Mouse (Mus musculus) CH12.LX (cell line): ENCODE data around the gene Ms4a4d. TPM values are rescaled to one million over a fixed set of nuclear protein-coding genes. Genes with fewer than 3 reads are reported as not detected.

Experiments used
- DNase-seq: peaks from one replicate; pipeline ENCODE4 v3.0.0-alpha.2; 2013; ENCODE audit errors: extremely low read depth
- H3K27ac ChIP-seq: 2 replicates; pipeline ENCODE4 v1.5.1; 2012; ENCODE audit warnings: low read depth, mild to moderate bottlenecking, control low read depth, moderate library complexity; ENCODE audit not compliant: insufficient read depth
- H3K27me3 ChIP-seq: replicated peaks from 2 replicates; pipeline ENCODE3; 2012; ENCODE audit warnings: inconsistent platforms
- H3K36me3 ChIP-seq, 2 experiments: replicated peaks in 1 of 2; 2 replicates each; pipeline versions ENCODE3 to v1.6.1; 2012; ENCODE audit warnings: inconsistent platforms in 1 of 2, low read length in 1 of 2, mild to moderate bottlenecking in 1 of 2, mixed read lengths in 1 of 2, moderate library complexity in 1 of 2; ENCODE audit not compliant: control insufficient read depth in 1 of 2, insufficient read depth in 1 of 2
- H3K4me1 ChIP-seq, 2 experiments: 2 replicates each; pipeline ENCODE4 v1.6.1; 2012; ENCODE audit warnings: inconsistent platforms in 1 of 2, moderate library complexity in 1 of 2; ENCODE audit not compliant: insufficient read depth in 2 of 2, control insufficient read depth in 1 of 2
- H3K4me2 ChIP-seq: 2 replicates; pipeline ENCODE4 v1.6.1; 2012; ENCODE audit warnings: low read depth, mild to moderate bottlenecking, control low read depth; ENCODE audit not compliant: poor library complexity, insufficient read depth, severe bottlenecking
- H3K4me3 ChIP-seq, 3 experiments: fragments of 150-350 bp in 1 of 3; sonication (generic) in 1 of 3; replicated peaks in 1 of 3; 2 replicates each; pipeline versions ENCODE3 to v1.5.1; 2011 to 2012; ENCODE audit warnings: low read depth in 2 of 3, low read length in 2 of 3, mild to moderate bottlenecking in 2 of 3, moderate library complexity in 2 of 3, control low read depth in 1 of 3, improper control_type of control experiment in 1 of 3, inconsistent platforms in 1 of 3, mixed read lengths in 1 of 3; ENCODE audit not compliant: poor library complexity in 1 of 3
- H3K79me2 ChIP-seq: replicated peaks from 2 replicates; pipeline ENCODE4 v1.6.1; 2012; ENCODE audit warnings: mild to moderate bottlenecking, moderate library complexity; ENCODE audit not compliant: control insufficient read depth, poor library complexity, insufficient read depth, severe bottlenecking; ENCODE audit errors: extremely low read depth
- H3K9ac ChIP-seq: 2 replicates; pipeline ENCODE4 v1.6.1; 2012; ENCODE audit warnings: low read depth, mild to moderate bottlenecking, control low read depth, moderate library complexity; ENCODE audit not compliant: insufficient read depth
- H3K9me3 ChIP-seq: replicated peaks from 2 replicates; pipeline ENCODE3; 2012; ENCODE audit warnings: low read length, inconsistent platforms, mixed read lengths
- BHLHE40 ChIP-seq: IDR thresholded peaks from 2 replicates; pipeline ENCODE4 v1.6.1; 2011; ENCODE audit warnings: mild to moderate bottlenecking, low read depth, low read length, improper control_type of control experiment
- CHD2 ChIP-seq: IDR thresholded peaks from 2 replicates; pipeline ENCODE4 v1.6.1; 2011; ENCODE audit warnings: low read length, improper control_type of control experiment
- CTCF ChIP-seq, 2 experiments: IDR thresholded peaks in 1 of 2; conservative IDR thresholded peaks in 1 of 2; 2 replicates each; pipeline ENCODE4 v1.5.1; 2011 to 2012; ENCODE audit warnings: low read depth in 2 of 2, low read length in 2 of 2, improper control_type of control experiment in 1 of 2, inconsistent platforms in 1 of 2, mild to moderate bottlenecking in 1 of 2, moderate library complexity in 1 of 2
- E2F4 ChIP-seq: IDR thresholded peaks from 2 replicates; pipeline ENCODE4 v1.6.1; 2011; ENCODE audit warnings: low read depth, low read length, improper control_type of control experiment; ENCODE audit not compliant: insufficient replicate concordance
- ELF1 ChIP-seq: IDR thresholded peaks from 2 replicates; pipeline ENCODE4 v1.6.1; 2014; ENCODE audit warnings: low read depth, mild to moderate bottlenecking, inconsistent platforms, low read length, improper control_type of control experiment
- EP300 ChIP-seq: IDR thresholded peaks from 2 replicates; pipeline ENCODE4 v1.6.1; 2011; ENCODE audit warnings: low read length, improper control_type of control experiment
- ETS1 ChIP-seq: conservative IDR thresholded peaks from 2 replicates; pipeline ENCODE4 v1.6.1; 2012; ENCODE audit warnings: low read depth, mild to moderate bottlenecking, inconsistent platforms, low read length, improper control_type of control experiment, moderate library complexity
- GABPA ChIP-seq: IDR thresholded peaks from 2 replicates; pipeline ENCODE4 v1.6.1; 2012; ENCODE audit warnings: low read depth, low read length, improper control_type of control experiment, inconsistent platforms; ENCODE audit not compliant: insufficient replicate concordance
- HCFC1 ChIP-seq: IDR thresholded peaks from 2 replicates; pipeline ENCODE4 v1.6.1; 2012; ENCODE audit warnings: low read depth, mild to moderate bottlenecking, inconsistent platforms, low read length, improper control_type of control experiment
- IRF4 ChIP-seq: IDR thresholded peaks from 2 replicates; pipeline ENCODE4 v1.6.1; 2014; ENCODE audit warnings: low read depth, mild to moderate bottlenecking, inconsistent platforms, low read length, improper control_type of control experiment
- JUN ChIP-seq: IDR thresholded peaks from 2 replicates; pipeline ENCODE4 v1.6.1; 2011; ENCODE audit warnings: low read depth, mild to moderate bottlenecking, low read length, improper control_type of control experiment, moderate library complexity; ENCODE audit not compliant: insufficient read depth
- JUND ChIP-seq: conservative IDR thresholded peaks from 2 replicates; pipeline ENCODE4 v1.6.1; 2011; ENCODE audit warnings: low read depth, low read length, improper control_type of control experiment
- MAFK ChIP-seq: IDR thresholded peaks from 2 replicates; pipeline ENCODE4 v1.6.1; 2011; ENCODE audit warnings: low read length, improper control_type of control experiment; ENCODE audit not compliant: insufficient replicate concordance
- MAX ChIP-seq: IDR thresholded peaks from 2 replicates; pipeline ENCODE4 v1.6.1; 2011; ENCODE audit warnings: low read length, improper control_type of control experiment
- MAZ ChIP-seq: IDR thresholded peaks from 2 replicates; pipeline ENCODE4 v1.6.1; 2012; ENCODE audit warnings: low read depth, mild to moderate bottlenecking, inconsistent platforms, low read length, improper control_type of control experiment, moderate library complexity
- MEF2A ChIP-seq: IDR thresholded peaks from 2 replicates; pipeline ENCODE4 v1.6.1; 2014; ENCODE audit warnings: low read depth, mild to moderate bottlenecking, inconsistent platforms, low read length, improper control_type of control experiment, borderline replicate concordance
- MYC ChIP-seq: IDR thresholded peaks from 2 replicates; pipeline ENCODE4 v1.6.1; 2011; ENCODE audit warnings: low read depth, mild to moderate bottlenecking, improper control_type of control experiment, low read length
- NELFE ChIP-seq: IDR thresholded peaks from 2 replicates; pipeline ENCODE4 v1.6.1; 2011; ENCODE audit warnings: low read depth, low read length, improper control_type of control experiment
- PAX5 ChIP-seq: IDR thresholded peaks from 2 replicates; pipeline ENCODE4 v1.6.1; 2012; ENCODE audit warnings: low read length, inconsistent platforms, mixed read lengths
- POLR2A ChIP-seq: IDR thresholded peaks from 2 replicates; pipeline ENCODE4 v1.6.1; 2011; ENCODE audit warnings: low read depth, mild to moderate bottlenecking, improper control_type of control experiment, low read length
- POLR2AphosphoS2 ChIP-seq: IDR thresholded peaks from 2 replicates; pipeline ENCODE4 v1.6.1; 2011; ENCODE audit warnings: low read depth, low read length, improper control_type of control experiment
- RAD21 ChIP-seq: IDR thresholded peaks from 2 replicates; pipeline ENCODE4 v1.6.1; 2011; ENCODE audit warnings: low read depth, mild to moderate bottlenecking, low read length, improper control_type of control experiment, moderate library complexity
- RCOR1 ChIP-seq: conservative IDR thresholded peaks from 2 replicates; pipeline ENCODE4 v1.6.1; 2012; ENCODE audit warnings: low read depth, mild to moderate bottlenecking, inconsistent platforms, low read length, improper control_type of control experiment
- SIN3A ChIP-seq: IDR thresholded peaks from 2 replicates; pipeline ENCODE4 v1.6.1; 2012; ENCODE audit warnings: low read length, improper control_type of control experiment, inconsistent platforms
- SMC3 ChIP-seq: IDR thresholded peaks from 2 replicates; pipeline ENCODE4 v1.6.1; 2011; ENCODE audit warnings: low read depth, low read length, improper control_type of control experiment
- TCF12 ChIP-seq: IDR thresholded peaks from 2 replicates; pipeline ENCODE4 v1.6.1; 2014; ENCODE audit warnings: low read depth, mild to moderate bottlenecking, inconsistent platforms, low read length, improper control_type of control experiment
- UBTF ChIP-seq: IDR thresholded peaks from 2 replicates; pipeline ENCODE4 v1.6.1; 2012; ENCODE audit warnings: low read depth, mild to moderate bottlenecking, inconsistent platforms, low read length, improper control_type of control experiment, moderate library complexity
- USF1 ChIP-seq: IDR thresholded peaks from 2 replicates; pipeline ENCODE4 v1.6.1; 2014; ENCODE audit warnings: low read depth, mild to moderate bottlenecking, inconsistent platforms, low read length, improper control_type of control experiment
- USF2 ChIP-seq: conservative IDR thresholded peaks from 2 replicates; pipeline ENCODE4 v1.6.1; 2011; ENCODE audit warnings: low read depth, low read length, improper control_type of control experiment
- ZC3H11A ChIP-seq: IDR thresholded peaks from 2 replicates; pipeline ENCODE4 v1.6.1; 2012; ENCODE audit warnings: low read depth, mild to moderate bottlenecking, inconsistent platforms, low read length, improper control_type of control experiment
- ZKSCAN1 ChIP-seq: IDR thresholded peaks from 2 replicates; pipeline ENCODE4 v1.6.1; 2012; ENCODE audit warnings: low read depth, inconsistent platforms, low read length, improper control_type of control experiment, borderline replicate concordance
- ZMIZ1 ChIP-seq: IDR thresholded peaks from 2 replicates; pipeline ENCODE4 v1.6.1; 2012; ENCODE audit warnings: low read depth, mild to moderate bottlenecking, inconsistent platforms, low read length, improper control_type of control experiment
- dilution Hi-C: fragments of 300-500 bp; cut with MboI; formaldehyde crosslinking; loops from 2 replicates; pipeline ENCODE4 v1.14.3; 2020; ENCODE audit warnings: low sequenced_read_pairs; ENCODE audit not compliant: extremely low pct_unique_long_range_greater_than_20kb, extremely low pct_ligation_motif_present
- in situ Hi-C: fragments of 300-500 bp; cut with MboI; formaldehyde crosslinking; loops from 3 replicates; pipeline ENCODE4 v1.14.3; 2019; ENCODE audit warnings: low sequenced_read_pairs, low pct_ligation_motif_present, low pct_unique_long_range_greater_than_20kb, mixed read lengths
- polyA plus RNA-seq: library from polyadenylated mRNA; unstranded; fragments of >175 nt; gene quantifications from 2 replicates; pipeline ENCODE4 v1.2.1, GENCODE M21; 2012; ENCODE audit warnings: low read depth; ENCODE audit not compliant: insufficient read length
- total RNA-seq, 2 experiments: library from RNA; depleted of rRNA; stranded (reverse); fragments of 300-350 nt in 1 of 2; fragments of >200 nt in 1 of 2; gene quantifications; 2 replicates each; pipeline ENCODE4 v1.2.3; 2012 to 2014

The Ms4a4d gene
- total and polyA plus RNA-seq, 3 experiments, result not detected

DNA sequence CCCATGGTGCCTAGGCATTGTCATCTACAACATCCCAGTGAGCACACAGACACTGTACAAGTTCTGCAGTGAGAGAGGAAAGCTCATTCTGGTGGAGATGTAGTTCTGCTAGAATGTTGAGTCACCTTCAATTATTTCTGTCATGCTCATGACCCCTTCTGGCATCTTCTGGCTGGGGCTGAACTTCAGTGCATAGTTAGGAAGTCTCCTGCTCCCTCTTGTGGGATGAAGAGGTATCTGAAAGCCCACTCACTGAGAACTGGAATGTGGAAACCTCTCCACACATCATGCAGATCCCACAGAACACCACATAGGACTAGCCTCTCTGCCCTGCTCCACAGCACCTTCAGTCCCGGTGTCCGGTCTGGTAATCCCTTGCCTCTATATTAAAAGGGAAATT, 65.4 kb downstream of the Ms4a4d start:
- DNase-seq, result peak; percentile 81
- Histone ChIP-seq H3K79me2 (no peaks in the 10 kb centered on the region), H3K4me2 (peak overlapping the region; percentile 95), H3K4me1 (peaks cover 2 to 29% of the 10 kb centered on the region in 2 experiments; a peak in 3 of 4 replicates), H3K27ac (no peak overlapping the region), H3K27me3 (no peaks in the 10 kb centered on the region), H3K36me3 (no peaks in the 10 kb centered on the region), H3K9ac (peak overlapping the region; percentile 63; the same call in 1 of the 2 replicates), H3K4me3 (peak overlapping the region in 1 of 3 experiments; percentile 13), H3K9me3 (no peaks in the 10 kb centered on the region)
- in situ Hi-C loops (loop anchor here (5.0 to 25.0 kb wide), 4 partner anchors 250 to 565 kb away; partner anchors contain the start of gene Osbp), dilution Hi-C loops (no loop called here)
- TF ChIP-seq GABPA (no peak), CTCF (conservative IDR thresholded peaks at IDR 0.05 in 1 of 2, IDR thresholded peaks at IDR 0.05 in 1 of 2; ENCODE audit: low read depth in 2 of 2, low read length in 2 of 2) (peak; percentile 61 to 100), PAX5 (no peak), ETS1 (no peak), TCF12 (no peak), RCOR1 (no peak), MAFK (peak; percentile 45; the same call in 1 of the 2 replicates), NELFE (peak; percentile 57; the same call in 1 of the 2 replicates), POLR2AphosphoS2 (no peak), ZKSCAN1 (no peak), USF1 (no peak), EP300 (no peak), CHD2 (no peak), USF2 (no peak), HCFC1 (no peak), ZMIZ1 (no peak), SMC3 (peak; percentile 99), BHLHE40 (no peak), UBTF (no peak), JUND (peak; percentile 37; the same call in 1 of the 2 replicates), IRF4 (no peak; the same call in 1 of the 2 replicates), ELF1 (no peak), MAZ (no peak), POLR2A (no peak), ZC3H11A (peak; percentile 99), RAD21 (no peak; the same call in none of the 2 replicates), JUN (no peak), MYC (no peak), SIN3A (no peak), MAX (no peak), E2F4 (no peak), MEF2A (no peak; the same call in 1 of the 2 replicates)
